Mouse (Mus musculus) ES-Bruce4 (cell line): Measurements from ENCODE around the gene Snx12.

Experiments
- CTCF ChIP-seq: IDR thresholded peaks from one replicate; pipeline ENCODE4 v1.8.1; 2011; ENCODE audit warnings: low read depth, low read length
- EP300 ChIP-seq: IDR thresholded peaks from 2 replicates; pipeline ENCODE4 v1.6.1; 2011; ENCODE audit warnings: low read depth, low read length; ENCODE audit not compliant: insufficient read depth
- POLR2A ChIP-seq: IDR thresholded peaks from one replicate; pipeline ENCODE4 v1.8.1; 2011; ENCODE audit warnings: low read length; ENCODE audit not compliant: insufficient read depth

GRCm38 (mm10) chrX:101268755-101269124 is 46.4 kb upstream of the Snx12 start, which contains the start of gene Gm20489:
- TF ChIP-seq CTCF (no peak), POLR2A (no peak), EP300 (no peak)
